ENCODE assay signal across 8 mouse cellular contexts in genomic region chr13:34187571-34187970, GRCm38 (mm10). TPM values are rescaled to one million over a fixed set of nuclear protein-coding genes. Genes with fewer than 3 reads are reported as not detected.
DNase-seq lines count a peak whose midpoint lies in the region; ATAC-seq and TF ChIP-seq lines count a peak whose summit lies in the region.

No protein-coding gene starts in this region.

- H3K36me3 ChIP-seq in limb, embryonic 10.5 days, result peaks cover 6% of the 10 kb centered on the region
- H3K36me3 ChIP-seq in midbrain, embryonic 15.5 days (replicated peaks), result peaks cover 19% of the 10 kb centered on the region
- 0 out of 2 replicates have a peak, but pooled peaks cover 2% of the 10 kb centered on the region for H3K36me3 ChIP-seq in spleen, adult 2 months (ENCODE audit: control insufficient read depth, insufficient read depth, low read length)

- DNase-seq in 416B (ENCODE audit: low read depth), result peak; percentile 90
- peak; percentile 39 to 54 for DNase-seq in adrenal gland, adult 18-20 months (ENCODE audit: low spot score in 2 of 2)
- peak; percentile 83 for DNase-seq in embryo, embryonic 11 days
- DNase-seq in heart, adult 18-20 months, result peak; percentile 79 to 82
- peak; percentile 66 for DNase-seq in kidney, adult 18-20 months
- DNase-seq in limb, embryonic 10.5 days (ENCODE audit: low spot score), result peak; percentile 65
- DNase-seq in spleen, adult 2 months (ENCODE audit: low read depth in 1 of 2, low spot score in 2 of 2), result peak; percentile 53 to 55

- WGBS in limb, embryonic 10.5 days, result 24% methylated on average over 5 of the region's 5 CpGs
- WGBS in midbrain, embryonic 15.5 days, result 9% methylated on average over 5 of the region's 5 CpGs
- WGBS in spleen, adult 2 months, result under 1% methylated on average over 5 of the region's 5 CpGs

- no peak overlapping the region for H3K4me3 ChIP-seq in limb, embryonic 10.5 days
- H3K4me3 ChIP-seq in midbrain, embryonic 15.5 days, result no peak overlapping the region
- H3K4me3 ChIP-seq in spleen, adult 2 months (ENCODE audit: extremely low read depth, insufficient read depth, insufficient read length), result peak overlapping the region; percentile 1; the same call in 1 of the 2 replicates

- peak; percentile 88 for ATAC-seq in midbrain, embryonic 15.5 days (replicated peaks)

- H3K9me3 ChIP-seq in limb, embryonic 10.5 days (replicated peaks), result no peaks in the 10 kb centered on the region
- no peaks in the 10 kb centered on the region for H3K9me3 ChIP-seq in midbrain, embryonic 15.5 days

- TF ChIP-seq CTCF in spleen, adult 2 months (IDR thresholded peaks at IDR 0.05; ENCODE audit: extremely low read depth, insufficient read depth, insufficient read length, insufficient replicate concordance), result peak; percentile 67; the same call in 1 of the 2 replicates

- H3K9ac ChIP-seq in midbrain, embryonic 15.5 days, result no peak overlapping the region

- H3K4me1 ChIP-seq in limb, embryonic 10.5 days, result no peaks in the 10 kb centered on the region; the same call in 1 of the 2 replicates
- H3K4me1 ChIP-seq in midbrain, embryonic 15.5 days, result no peaks in the 10 kb centered on the region
- peaks cover 2% of the 10 kb centered on the region for H3K4me1 ChIP-seq in spleen, adult 2 months (ENCODE audit: control insufficient read depth, insufficient read depth, insufficient read length)

- H3K27me3 ChIP-seq in limb, embryonic 10.5 days (ENCODE audit: low read depth, poor library complexity, severe bottlenecking), result no peaks in the 10 kb centered on the region
- no peaks in the 10 kb centered on the region for H3K27me3 ChIP-seq in midbrain, embryonic 15.5 days (replicated peaks)
- no peaks in the 10 kb centered on the region for H3K27me3 ChIP-seq in spleen, adult 2 months (ENCODE audit: control insufficient read depth, insufficient read depth, low read length)

- no peak overlapping the region for H3K4me2 ChIP-seq in midbrain, embryonic 15.5 days

- no peak for TF ChIP-seq POLR2A in spleen, adult 2 months (IDR thresholded peaks at IDR 0.05; ENCODE audit: low read depth, low read length)

- H3K27ac ChIP-seq in limb, embryonic 10.5 days, result no peak overlapping the region
- no peak overlapping the region for H3K27ac ChIP-seq in midbrain, embryonic 15.5 days
- H3K27ac ChIP-seq in spleen, adult 2 months (ENCODE audit: insufficient read depth, low read length), result peak overlapping the region; percentile 55; the same call in 1 of the 2 replicates

RNA-seq across cellular contexts. Expression of gene Psmg4, which starts 24.8 kb away (rescaled TPM):
- total RNA-seq in adrenal gland, adult 18-20 months (2021), result 10 to 100 TPM; 30.3 to 35.0 TPM
- 10 to 100 TPM; 25.0 to 32.9 TPM for total RNA-seq in heart, adult 18-20 months (2021)
- 80.5 and 83.3 TPM in 2 replicates for polyA plus RNA-seq in limb, embryonic 10.5 days (2016; fragmentation: Nextera tagmentation; extraction: Ambion mirVana)
- 66.6 and 69.2 TPM in 2 replicates for polyA plus RNA-seq in midbrain, embryonic 15.5 days (2015; fragmentation: Nextera tagmentation; extraction: Ambion mirVana)
- polyA plus RNA-seq in spleen, adult 2 months (2012; rRNA removed), result 104 and 206 TPM in 2 replicates

RNA-seq across cellular contexts. Expression of gene Tubb2b, which starts 57.3 kb away (rescaled TPM):
- total RNA-seq in adrenal gland, adult 18-20 months (2021), result 1 to 10 TPM; 1.0 to 2.9 TPM
- total RNA-seq in heart, adult 18-20 months (2021), result 1 to 10 TPM; 4.8 to 8.6 TPM
- polyA plus RNA-seq in limb, embryonic 10.5 days (2016; fragmentation: Nextera tagmentation; extraction: Ambion mirVana), result 11.7 and 15.6 TPM in 2 replicates
- 1,126 and 1,130 TPM in 2 replicates for polyA plus RNA-seq in midbrain, embryonic 15.5 days (2015; fragmentation: Nextera tagmentation; extraction: Ambion mirVana)
- 15.1 and 18.3 TPM in 2 replicates for polyA plus RNA-seq in spleen, adult 2 months (2012; rRNA removed)

Comparison
In these comparisons a context has a peak if more than half of its experiments do, and no peak if none do; other contexts are left out.
1. RNA of gene Tubb2b, which starts 57.3 kb away (polyA plus RNA-seq): 1,126 to 1,130 TPM in midbrain, embryonic 15.5 days; 11.7 to 15.6 TPM in limb, embryonic 10.5 days and 15.1 to 18.3 TPM in spleen, adult 2 months; every median in the first group is over 10 times any median in the second.
2. Peak in every context shown above with its lines, with median percentiles within 50 percentile points of each other: DNase-seq.